Mouse (Mus musculus) midbrain, embryonic 13.5 days (tissue): ENCODE measurements around the gene Nudt16l1. TPM values are rescaled to one million over a fixed set of nuclear protein-coding genes. Genes with fewer than 3 reads are reported as not detected.

Experiments used
- ATAC-seq: fragments of 200-750 bp; cut with Nextera tagmentation; 2 replicates; pipeline ENCODE4 v1.8.0; 2017; ENCODE audit warnings: mild to moderate bottlenecking, moderate TSS enrichment, moderate library complexity
- H3K27ac ChIP-seq: fragments of 300-500 bp; sonication (generic); 2 replicates; pipeline ENCODE4 v1.5.1; 2015; ENCODE audit warnings: inconsistent platforms, mild to moderate bottlenecking, moderate library complexity
- H3K27me3 ChIP-seq: fragments of 300-500 bp; sonication (generic); 2 replicates; pipeline ENCODE4 v1.6.1; 2015; ENCODE audit warnings: mild to moderate bottlenecking, inconsistent platforms
- H3K36me3 ChIP-seq: fragments of 300-500 bp; sonication (generic); 2 replicates; pipeline ENCODE4 v1.6.1; 2015; ENCODE audit warnings: mild to moderate bottlenecking, inconsistent platforms
- H3K4me1 ChIP-seq: fragments of 300-500 bp; sonication (generic); replicated peaks from 2 replicates; pipeline ENCODE4 v1.6.1; 2015; ENCODE audit warnings: inconsistent platforms
- H3K4me2 ChIP-seq: fragments of 300-500 bp; sonication (generic); replicated peaks from 2 replicates; pipeline ENCODE4 v1.6.1; 2015; ENCODE audit warnings: moderate library complexity, mild to moderate bottlenecking, inconsistent platforms
- H3K4me3 ChIP-seq: fragments of 300-500 bp; sonication (generic); replicated peaks from 2 replicates; pipeline ENCODE4 v1.5.1; 2015; ENCODE audit warnings: mild to moderate bottlenecking, inconsistent platforms
- H3K9ac ChIP-seq: fragments of 300-500 bp; sonication (generic); replicated peaks from 2 replicates; pipeline ENCODE4 v1.6.1; 2015; ENCODE audit warnings: mild to moderate bottlenecking, inconsistent platforms
- H3K9me3 ChIP-seq: fragments of 300-500 bp; sonication (generic); 2 replicates; pipeline ENCODE4 v1.6.1; 2016; ENCODE audit warnings: mild to moderate bottlenecking, inconsistent platforms
- WGBS: fragments of 180-500 bp; shearing (Covaris S2); methylation state at CpG from one replicate; pipeline ENCODE4 v1.1.7; 2015; 5-methylcytosine and 5-hydroxymethylcytosine counted together
- polyA plus RNA-seq: library from polyadenylated mRNA; unstranded; fragments of >200 nt; fragmentation: Nextera tagmentation; extraction: Ambion mirVana; gene quantifications from 2 replicates; pipeline ENCODE4 v1.2.1, GENCODE M21; 2015

Nudt16l1 gene
- polyA plus RNA-seq, 1 experiment from 2014 or later = 131 TPM

DNA sequence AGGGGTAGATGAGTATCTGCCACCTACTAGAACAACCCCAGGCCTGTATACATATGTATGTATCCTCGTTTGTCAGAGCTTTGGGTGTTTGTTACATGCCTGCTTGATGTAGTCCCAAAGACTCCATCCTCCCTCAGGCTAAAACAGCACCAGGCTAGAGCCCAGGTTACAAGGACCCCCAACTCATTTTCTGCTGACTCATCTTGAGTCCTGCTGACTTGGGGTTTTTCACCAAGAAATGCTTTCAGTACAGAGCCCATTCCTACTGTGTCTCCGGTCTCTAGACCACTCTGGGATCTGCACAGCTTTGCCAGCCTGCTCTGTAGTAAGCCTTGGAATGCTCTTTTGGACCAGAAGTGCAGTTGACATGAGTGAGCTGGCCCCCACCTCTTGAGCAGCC is 22.0 kb upstream of the Nudt16l1 start:
- Histone ChIP-seq H3K9ac (no peak overlapping the region), H3K4me3 (no peak overlapping the region), H3K27me3 (no peaks in the 10 kb centered on the region), H3K36me3 (peaks cover 62% of the 10 kb centered on the region), H3K4me1 (no peaks in the 10 kb centered on the region), H3K9me3 (no peaks in the 10 kb centered on the region), H3K27ac (no peak overlapping the region), H3K4me2 (no peak overlapping the region)
- WGBS = 92% methylated on average over 2 of the region's 2 CpGs
- ATAC-seq = no peak

DNA sequence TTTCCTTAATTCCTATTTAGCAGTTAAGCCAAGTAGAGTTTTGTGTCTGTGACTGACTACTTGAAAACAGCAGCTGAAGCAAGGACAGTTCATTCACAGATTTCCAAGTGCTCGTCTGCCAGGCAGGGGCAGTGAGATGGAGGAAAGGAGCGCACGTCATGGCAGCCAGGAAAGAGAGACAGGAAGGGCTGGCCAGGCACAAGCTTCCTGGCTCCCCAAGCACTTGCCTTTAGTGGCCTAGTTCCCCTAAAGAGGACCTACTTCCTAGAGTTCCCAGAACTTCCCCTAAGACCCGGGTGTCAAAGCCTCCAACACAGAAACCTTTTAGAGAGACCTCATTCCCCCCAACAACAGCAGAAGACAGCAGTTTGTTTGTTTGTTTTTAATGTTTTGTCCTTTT is 18.0 kb upstream of the Nudt16l1 start:
- 87% methylated on average over 4 of the region's 4 CpGs for WGBS

DNA sequence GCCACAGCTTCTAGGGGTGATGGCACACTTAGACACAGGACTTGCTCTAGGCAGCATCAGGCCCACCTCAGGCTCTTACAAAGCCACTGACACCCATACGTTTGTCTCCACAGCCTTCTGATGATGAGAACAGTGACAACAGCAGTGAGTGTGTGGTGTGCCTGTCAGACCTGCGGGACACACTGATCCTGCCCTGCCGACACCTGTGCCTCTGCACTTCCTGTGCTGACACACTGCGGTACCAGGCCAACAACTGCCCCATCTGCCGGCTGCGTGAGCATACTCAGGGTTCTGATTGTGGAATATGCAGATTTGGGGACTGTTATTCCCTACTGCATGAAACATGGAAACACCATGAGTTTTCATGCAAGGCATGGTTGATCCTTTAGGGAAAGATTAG is 16.1 kb upstream of the Nudt16l1 start:
- Histone ChIP-seq H3K4me1 (no peaks in the 10 kb centered on the region), H3K4me3 (no peak overlapping the region), H3K27ac (no peak overlapping the region), H3K27me3 (no peaks in the 10 kb centered on the region), H3K9ac (no peak overlapping the region), H3K36me3 (peaks cover 79% of the 10 kb centered on the region), H3K9me3 (no peaks in the 10 kb centered on the region), H3K4me2 (no peak overlapping the region)
- ATAC-seq = no peak
- WGBS = 94% methylated on average over 6 of the region's 6 CpGs

More for the DNA sequence above, 18.0 kb upstream of the Nudt16l1 start:
- Histone ChIP-seq H3K36me3 (peaks cover 77% of the 10 kb centered on the region), H3K9ac (no peak overlapping the region), H3K4me3 (no peak overlapping the region), H3K4me1 (no peaks in the 10 kb centered on the region), H3K27me3 (no peaks in the 10 kb centered on the region), H3K9me3 (no peaks in the 10 kb centered on the region), H3K27ac (no peak overlapping the region), H3K4me2 (no peak overlapping the region)
- ATAC-seq = no peak

DNA sequence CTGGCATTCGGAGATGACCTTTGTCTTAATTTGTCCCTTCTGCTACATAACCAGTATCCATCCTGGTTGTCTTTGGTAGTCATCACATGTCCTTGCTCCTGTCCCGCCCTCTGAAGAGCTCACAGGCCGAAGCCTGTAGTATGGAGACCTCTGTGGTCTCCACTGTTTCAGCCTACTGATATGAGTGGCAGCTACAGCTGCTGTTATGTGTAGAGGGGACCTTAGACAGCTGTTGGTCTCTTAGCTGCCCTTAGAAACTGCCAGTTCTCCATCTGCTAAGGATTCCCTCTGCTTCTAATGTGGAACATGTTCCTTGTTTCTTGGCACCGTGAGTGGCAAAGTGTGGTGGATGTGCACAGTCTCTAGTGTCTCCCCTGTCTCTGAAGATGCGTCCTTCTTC is 14.6 kb upstream of the Nudt16l1 start:
- Histone ChIP-seq H3K4me2 (no peak overlapping the region), H3K9me3 (no peaks in the 10 kb centered on the region), H3K9ac (no peak overlapping the region), H3K4me1 (no peaks in the 10 kb centered on the region), H3K27ac (no peak overlapping the region), H3K4me3 (no peak overlapping the region), H3K27me3 (no peaks in the 10 kb centered on the region), H3K36me3 (peaks cover 90% of the 10 kb centered on the region)
- WGBS = 97% methylated on average over 5 of the region's 5 CpGs
- ATAC-seq = no peak

DNA sequence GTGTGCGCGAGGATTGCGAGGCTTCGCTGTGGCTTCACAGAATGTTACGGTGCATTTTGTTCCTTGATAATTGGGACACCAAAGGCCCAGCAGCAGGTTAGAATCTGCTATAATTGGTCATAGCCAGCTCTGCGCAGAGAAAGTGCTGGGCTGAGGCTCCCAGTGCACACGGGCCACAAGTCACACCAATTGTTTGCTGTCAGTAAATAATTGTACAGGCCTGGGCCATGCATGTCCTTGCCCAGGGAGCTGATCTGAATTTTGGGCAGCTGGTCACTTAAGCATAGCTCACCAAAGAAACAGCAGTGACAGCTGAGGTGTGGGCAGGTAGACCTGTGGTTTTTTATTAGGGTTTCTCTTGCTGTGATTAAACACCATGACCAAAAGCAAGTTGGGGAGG is 10.6 kb upstream of the Nudt16l1 start:
- Histone ChIP-seq H3K4me3 (no peak overlapping the region), H3K9me3 (no peaks in the 10 kb centered on the region), H3K27me3 (no peaks in the 10 kb centered on the region), H3K36me3 (peaks cover 99% of the 10 kb centered on the region), H3K4me1 (no peaks in the 10 kb centered on the region), H3K4me2 (no peak overlapping the region), H3K9ac (no peak overlapping the region), H3K27ac (no peak overlapping the region)
- no peak for ATAC-seq
- WGBS = 97% methylated on average over 7 of the region's 7 CpGs

DNA sequence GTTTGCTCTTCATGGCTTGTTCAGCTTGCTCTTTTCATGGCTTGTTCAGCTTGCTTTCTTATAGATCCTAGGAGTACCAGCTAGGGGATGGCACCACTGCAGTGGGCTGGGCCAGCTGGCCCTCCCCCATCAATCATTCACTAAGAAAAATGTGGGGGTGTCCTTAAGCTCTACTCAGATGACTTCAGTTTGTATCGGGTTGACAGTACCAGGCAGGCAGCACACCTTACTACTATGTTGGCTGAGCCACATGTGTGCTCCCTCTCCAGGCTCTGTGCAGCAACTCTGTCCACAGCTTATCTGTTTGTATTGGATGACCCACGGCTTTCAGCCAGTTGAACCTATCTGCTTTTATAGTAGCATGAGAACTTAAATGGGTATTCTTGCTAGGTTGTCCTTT is 10.1 kb upstream of the Nudt16l1 start:
- Histone ChIP-seq H3K9me3 (no peaks in the 10 kb centered on the region), H3K4me2 (no peak overlapping the region), H3K4me1 (no peaks in the 10 kb centered on the region), H3K27ac (no peak overlapping the region), H3K27me3 (no peaks in the 10 kb centered on the region), H3K4me3 (no peak overlapping the region), H3K36me3 (peaks cover 99% of the 10 kb centered on the region), H3K9ac (no peak overlapping the region)
- 95% methylated on average over 2 of the region's 2 CpGs for WGBS
- no peak for ATAC-seq

DNA sequence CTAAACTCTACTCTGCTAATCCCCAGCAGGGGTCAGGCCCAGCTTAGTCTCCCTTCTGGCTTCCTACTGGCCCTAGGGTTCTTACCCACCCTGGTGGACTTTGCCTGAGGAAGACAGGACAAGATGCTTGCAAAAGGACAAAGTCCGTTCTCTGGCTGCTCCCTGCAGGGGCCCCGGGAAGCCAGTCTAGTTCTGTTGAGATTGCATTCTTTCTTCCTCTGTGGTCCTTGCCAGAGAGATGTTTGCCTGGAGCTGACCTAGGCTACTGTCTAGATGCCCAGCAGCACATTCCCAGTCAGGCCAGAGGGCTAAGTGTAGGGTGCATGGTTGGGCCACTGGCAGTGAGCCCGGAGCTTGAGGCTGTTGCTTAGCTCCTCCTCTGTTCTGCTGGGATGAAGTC is 6.1 kb upstream of the Nudt16l1 start:
- no peak for ATAC-seq
- H3K27me3 ChIP-seq = no peaks in the 10 kb centered on the region
- H3K4me3 ChIP-seq = no peak overlapping the region
- WGBS = 90% methylated on average over 3 of the region's 3 CpGs
- H3K4me2 ChIP-seq = no peak overlapping the region
- no peak overlapping the region for H3K27ac ChIP-seq
- H3K36me3 ChIP-seq = peaks cover 98% of the 10 kb centered on the region
- no peaks in the 10 kb centered on the region for H3K4me1 ChIP-seq
- H3K9ac ChIP-seq = no peak overlapping the region
- no peaks in the 10 kb centered on the region for H3K9me3 ChIP-seq

DNA sequence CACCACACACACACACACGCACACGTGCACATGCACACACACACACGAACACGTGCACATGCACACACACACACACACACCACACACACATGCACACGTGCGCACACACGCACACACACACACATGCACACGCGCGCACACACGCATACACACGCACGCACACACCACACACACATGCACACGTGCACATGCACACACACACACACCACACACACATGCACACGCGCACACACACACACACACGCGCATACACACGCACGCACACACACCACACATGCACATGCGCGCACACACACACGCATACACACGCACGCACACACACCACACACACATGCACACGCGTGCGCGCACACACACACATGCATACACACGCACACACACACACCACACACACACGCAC is 3.1 kb upstream of the Nudt16l1 start:
- Histone ChIP-seq H3K9me3 (no peaks in the 10 kb centered on the region), H3K4me2 (no peak overlapping the region), H3K27me3 (no peaks in the 10 kb centered on the region), H3K36me3 (peaks cover 76% of the 10 kb centered on the region), H3K9ac (no peak overlapping the region), H3K27ac (0 out of 2 replicates have a peak overlapping the region, but pooled peaks have one; percentile 4), H3K4me1 (peaks cover 16% of the 10 kb centered on the region), H3K4me3 (no peak overlapping the region)
- ATAC-seq = no peak
- over 99% methylated on average over 31 of the region's 31 CpGs for WGBS

DNA sequence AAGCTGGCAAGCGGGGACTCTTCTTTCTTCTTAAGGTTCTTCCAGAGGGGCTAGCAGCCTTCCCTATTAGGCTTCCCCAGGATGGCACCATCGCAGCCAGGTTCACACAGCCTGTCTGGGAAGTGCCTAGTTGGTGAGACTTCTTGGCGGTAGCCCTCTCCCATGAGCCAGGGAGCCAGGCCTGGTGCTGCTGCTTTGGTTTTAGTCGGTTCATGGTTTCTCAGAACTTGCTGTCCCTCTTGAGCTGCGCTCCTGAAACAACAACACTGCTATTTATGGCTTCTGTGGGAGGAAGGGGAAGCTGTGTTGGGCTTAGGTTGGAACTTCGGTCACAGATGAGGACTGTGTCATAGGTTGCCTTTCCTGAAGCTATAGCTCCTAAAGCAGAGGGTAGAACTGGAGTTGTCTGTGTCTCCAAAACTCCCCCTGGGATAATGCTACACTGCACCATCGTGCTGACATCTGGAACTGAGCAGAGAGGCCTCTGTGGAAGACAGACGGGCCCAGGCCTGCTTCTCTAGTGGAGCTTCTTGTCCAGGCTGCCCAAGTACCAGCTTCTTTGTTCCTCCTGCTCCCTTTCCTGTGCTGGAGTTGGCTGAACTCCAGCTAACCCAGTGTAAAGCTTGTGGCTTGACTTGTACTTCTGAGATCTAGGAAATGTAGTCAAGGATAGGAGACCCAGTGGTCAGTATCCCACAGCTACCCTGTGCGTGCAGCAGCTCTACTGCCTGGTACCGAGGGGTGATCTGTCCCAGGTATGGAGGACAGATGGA is 2.4 kb upstream of the Nudt16l1 start:
- H3K27ac ChIP-seq = 0 out of 2 replicates have a peak overlapping the region, but pooled peaks have one; percentile 4
- no peak overlapping the region for H3K4me2 ChIP-seq
- H3K4me1 ChIP-seq = peaks cover 19% of the 10 kb centered on the region
- H3K36me3 ChIP-seq = peaks cover 76% of the 10 kb centered on the region
- no peaks in the 10 kb centered on the region for H3K9me3 ChIP-seq
- ATAC-seq = no peak
- 90% methylated on average over 10 of the region's 10 CpGs for WGBS
- no peaks in the 10 kb centered on the region for H3K27me3 ChIP-seq
- no peak overlapping the region for H3K4me3 ChIP-seq
- no peak overlapping the region for H3K9ac ChIP-seq

DNA sequence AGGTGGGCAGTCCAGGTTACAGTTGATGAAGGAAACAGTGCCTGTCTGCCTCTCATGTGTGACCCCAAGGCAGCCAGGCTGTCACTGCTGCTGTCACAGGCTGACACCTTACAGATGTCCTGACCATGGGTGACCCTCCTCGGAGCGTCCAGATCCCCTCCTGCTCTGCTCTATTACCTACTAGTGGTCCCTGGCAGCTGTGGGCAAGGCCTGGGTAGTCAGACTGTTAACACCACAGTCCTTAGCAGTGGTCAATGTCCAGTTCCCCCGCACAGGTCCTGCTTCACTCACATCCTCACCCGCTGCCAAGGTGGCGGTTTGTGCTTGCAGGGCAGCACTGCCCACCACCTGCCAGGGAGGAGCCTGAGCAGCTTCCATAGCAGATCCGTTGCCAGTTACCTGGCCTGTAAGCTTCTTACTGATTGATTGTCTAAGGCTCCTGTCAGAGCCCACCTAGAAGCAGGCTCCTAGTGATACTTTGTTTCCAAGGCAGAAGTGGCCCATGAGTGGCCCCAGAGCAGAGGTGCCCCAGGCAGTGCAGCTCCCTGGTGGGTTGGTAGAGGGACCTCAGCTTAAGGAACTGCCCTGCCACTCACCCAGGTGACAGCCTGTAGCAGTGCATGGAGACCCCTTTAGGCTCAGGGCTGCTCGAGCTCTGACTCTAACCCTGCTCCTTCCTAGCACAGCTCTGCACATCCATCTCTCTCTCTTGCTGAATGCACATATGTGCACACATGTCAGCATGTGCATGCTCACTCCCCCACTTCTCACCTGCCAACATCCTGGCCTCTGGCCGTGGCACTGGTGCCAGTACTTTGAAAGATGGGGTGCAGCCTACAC is 990 bp upstream of the Nudt16l1 start:
- Histone ChIP-seq H3K9ac (0 out of 2 replicates have a peak overlapping the region, but pooled peaks have one; percentile 19), H3K36me3 (peaks cover 76% of the 10 kb centered on the region), H3K27ac (no peak overlapping the region), H3K4me2 (no peak overlapping the region), H3K4me1 (peaks cover 19% of the 10 kb centered on the region), H3K4me3 (no peak overlapping the region), H3K27me3 (no peaks in the 10 kb centered on the region), H3K9me3 (no peaks in the 10 kb centered on the region)
- no peak for ATAC-seq
- 93% methylated on average over 8 of the region's 8 CpGs for WGBS

DNA sequence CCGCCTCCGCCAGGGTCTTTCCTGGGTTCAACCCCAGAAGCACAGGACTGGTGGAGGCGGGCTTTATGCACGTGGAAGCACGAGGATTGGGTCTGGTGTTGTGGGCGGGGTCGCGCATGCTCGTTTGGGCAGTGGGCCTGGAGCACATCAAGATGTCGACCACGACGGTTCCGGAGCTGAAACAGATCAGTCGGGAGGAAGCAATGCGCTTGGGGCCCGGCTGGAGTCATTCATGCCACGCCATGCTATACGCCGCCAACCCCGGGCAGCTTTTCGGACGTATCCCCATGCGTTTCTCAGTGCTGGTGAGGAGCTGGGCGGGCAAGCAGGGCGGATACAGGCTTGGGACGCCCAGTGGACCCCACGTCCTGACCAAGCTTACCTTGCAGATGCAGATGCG is 428 bp downstream of the Nudt16l1 start:
- H3K36me3 ChIP-seq = peaks cover 76% of the 10 kb centered on the region
- under 1% methylated on average over 28 of the region's 28 CpGs for whole genome bisulfite sequencing
- H3K9me3 ChIP-seq = no peaks in the 10 kb centered on the region
- peak overlapping the region; percentile 88 for H3K27ac ChIP-seq
- peak overlapping the region; percentile 98 for H3K4me2 ChIP-seq
- ATAC-seq = peak; percentile 97
- peak overlapping the region; percentile 96 for H3K9ac ChIP-seq
- no peaks in the 10 kb centered on the region for H3K27me3 ChIP-seq
- peaks cover 19% of the 10 kb centered on the region for H3K4me1 ChIP-seq
- peak overlapping the region; percentile 84 for H3K4me3 ChIP-seq

DNA sequence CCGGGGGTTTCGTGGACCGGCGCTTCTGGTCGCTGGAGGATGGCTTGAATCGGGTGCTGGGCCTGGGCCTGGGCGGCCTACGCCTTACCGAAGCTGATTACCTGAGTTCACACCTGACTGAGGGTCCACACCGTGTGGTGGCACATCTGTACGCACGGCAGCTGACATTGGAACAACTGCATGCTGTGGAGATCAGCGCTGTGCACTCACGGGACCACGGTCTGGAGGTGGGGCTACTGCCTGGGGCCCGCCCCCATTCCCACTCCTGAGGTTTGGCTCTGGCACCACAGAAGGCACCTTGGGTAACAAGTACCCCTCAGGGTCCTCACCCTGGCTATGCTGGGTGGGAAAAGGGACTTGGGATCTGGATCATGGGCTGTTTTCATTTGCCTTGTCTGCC is 851 bp downstream of the Nudt16l1 start:
- peak; percentile 57 for ATAC-seq
- peaks cover 75% of the 10 kb centered on the region for H3K36me3 ChIP-seq
- 2% methylated on average over 16 of the region's 16 CpGs for WGBS

More for the DNA sequence above, 851 bp downstream of the Nudt16l1 start:
- Histone ChIP-seq H3K27me3 (no peaks in the 10 kb centered on the region), H3K4me1 (peaks cover 19% of the 10 kb centered on the region), H3K9ac (peak overlapping the region; percentile 96), H3K27ac (peak overlapping the region; percentile 88), H3K4me3 (peak overlapping the region; percentile 84), H3K4me2 (peak overlapping the region; percentile 98), H3K9me3 (no peaks in the 10 kb centered on the region)
